Mouse (Mus musculus): ENCODE results near the gene Prm3.

Prm3 gene

GRCm38 (mm10) chr16:10796034-10796433 is 5.3 kb upstream of the Prm3 start, which contains the start of gene Prm2:
Prm2 (minus strand) TSS chr16:10796134.
- no peak for DNase-seq (ENCODE audit: low read depth, low spot score)

- no peak for DNase-seq (ENCODE audit: low read depth, low spot score)
These were observed 1.8 kb downstream of the Prm3 start for GRCm38 (mm10) chr16:10788866-10789265.

- no peak for DNase-seq (ENCODE audit: low read depth, low spot score)
These were observed 2.4 kb downstream of the Prm3 start, which contains the start of gene Tnp2 for GRCm38 (mm10) chr16:10788271-10788670. Tnp2 (minus strand) TSS chr16:10788660.

- no peak for DNase-seq (ENCODE audit: low read depth, low spot score)
These were observed 3.1 kb downstream of the Prm3 start for GRCm38 (mm10) chr16:10787548-10788058.

- no peak for DNase-seq (ENCODE audit: low read depth, low spot score)
These were observed 3.7 kb downstream of the Prm3 start for GRCm38 (mm10) chr16:10786782-10787547.

- peak; percentile 54 for DNase-seq (ENCODE audit: low read depth, low spot score)
These were observed 4.4 kb downstream of the Prm3 start for GRCm38 (mm10) chr16:10786288-10786687.

- DNase-seq (ENCODE audit: low read depth, low spot score), result peak; percentile 32
These were observed 5.1 kb downstream of the Prm3 start, which contains the start of gene Socs1 for GRCm38 (mm10) chr16:10785371-10786231. Socs1 (minus strand) TSS chr16:10785536.

- DNase-seq (ENCODE audit: low read depth, low spot score), result peak; percentile 31
These were observed 5.8 kb downstream of the Prm3 start for GRCm38 (mm10) chr16:10784793-10785370.

GRCm38 (mm10) chr16:10783883-10784792 is 6.6 kb downstream of the Prm3 start:
- DNase-seq (ENCODE audit: low read depth, low spot score), result no peak

- no peak for DNase-seq (ENCODE audit: low read depth, low spot score)
These were observed 7.3 kb downstream of the Prm3 start for GRCm38 (mm10) chr16:10783451-10783850.

- no peak for DNase-seq (ENCODE audit: low read depth, low spot score)
These were observed 7.6 kb downstream of the Prm3 start for GRCm38 (mm10) chr16:10783152-10783434.

GRCm38 (mm10) chr16:10782377-10783151 is 8.2 kb downstream of the Prm3 start:
- DNase-seq (ENCODE audit: low read depth, low spot score), result no peak

- no peak for DNase-seq (ENCODE audit: low read depth, low spot score)
These were observed 8.8 kb downstream of the Prm3 start for GRCm38 (mm10) chr16:10781862-10782371.

GRCm38 (mm10) chr16:10780631-10781120 is 10.0 kb downstream of the Prm3 start:
- no peak for DNase-seq (ENCODE audit: low read depth, low spot score)

- no peak for DNase-seq (ENCODE audit: low read depth, low spot score)
These were observed 13.0 kb downstream of the Prm3 start for GRCm38 (mm10) chr16:10777579-10778160.

GRCm38 (mm10) chr16:10776322-10776721 is 14.4 kb downstream of the Prm3 start:
- no peak for DNase-seq (ENCODE audit: low read depth, low spot score)

GRCm38 (mm10) chr16:10774726-10775125 is 16.0 kb downstream of the Prm3 start:
- DNase-seq (ENCODE audit: low read depth, low spot score), result no peak

GRCm38 (mm10) chr16:10773543-10773942 is 17.2 kb downstream of the Prm3 start:
- DNase-seq (ENCODE audit: low read depth, low spot score), result no peak

GRCm38 (mm10) chr16:10771769-10772510 is 18.8 kb downstream of the Prm3 start:
- no peak for DNase-seq (ENCODE audit: low read depth, low spot score)

Measured in c-Kit-negative CD71-positive TER-119-positive erythroid progenitor cells, embryonic 14.5 days (primary cell).